Mouse (Mus musculus) thymus, adult 2 months (tissue): ENCODE measurements around the gene Mamdc4. TPM values are rescaled to one million over a fixed set of nuclear protein-coding genes. Genes with fewer than 3 reads are reported as not detected.

ENCODE experiments used
- DNase-seq: peaks from one replicate; pipeline ENCODE4 v3.0.0; 2021
- H3K27ac ChIP-seq: fragments of 200-500 bp; 2 replicates; pipeline ENCODE4 v1.5.1; 2012; ENCODE audit warnings: low read length, control low read depth; ENCODE audit not compliant: control insufficient read depth, insufficient read depth
- H3K27me3 ChIP-seq: fragments of 200-500 bp; 2 replicates; pipeline ENCODE4 v1.6.1; 2012; ENCODE audit warnings: mild to moderate bottlenecking, low read length, moderate library complexity, mixed read lengths; ENCODE audit not compliant: control insufficient read depth, insufficient read depth
- H3K36me3 ChIP-seq: fragments of 200-500 bp; 2 replicates; pipeline ENCODE4 v1.6.1; 2012; ENCODE audit warnings: mild to moderate bottlenecking, low read length, moderate library complexity; ENCODE audit not compliant: control insufficient read depth, insufficient read depth
- H3K4me1 ChIP-seq: fragments of 200-500 bp; replicated peaks from 2 replicates; pipeline ENCODE4 v1.6.1; 2012; ENCODE audit warnings: low read length; ENCODE audit not compliant: control insufficient read depth, insufficient read depth
- H3K4me3 ChIP-seq: fragments of 200-500 bp; 2 replicates; pipeline ENCODE4 v1.5.1; 2012; ENCODE audit warnings: mild to moderate bottlenecking, low read length, control low read depth, moderate library complexity; ENCODE audit not compliant: control insufficient read depth, insufficient read depth
- CTCF ChIP-seq: fragments of 200-500 bp; IDR thresholded peaks from 2 replicates; pipeline ENCODE4 v1.5.1; 2012; ENCODE audit warnings: mild to moderate bottlenecking, control low read depth, low read length, moderate library complexity, borderline replicate concordance; ENCODE audit not compliant: control insufficient read depth, poor library complexity, insufficient read depth; ENCODE audit errors: extremely low read depth
- POLR2A ChIP-seq: fragments of 200-500 bp; IDR thresholded peaks from 2 replicates; pipeline ENCODE4 v1.6.1; 2012; ENCODE audit warnings: mild to moderate bottlenecking, low read length, control low read depth, moderate library complexity; ENCODE audit not compliant: control insufficient read depth, poor library complexity, insufficient read depth; ENCODE audit errors: extremely low read depth
- whole genome bisulfite sequencing: fragments of 180-500 bp; shearing (Covaris S2); methylation state at CpG from one replicate; pipeline ENCODE4 v1.1.7; 2018; 5-methylcytosine and 5-hydroxymethylcytosine counted together
- polyA plus RNA-seq: library from polyadenylated mRNA; depleted of rRNA; stranded (reverse); fragments of >200 nt; gene quantifications from 2 replicates; pipeline ENCODE4 v1.2.3, GENCODE M21; 2012

Mamdc4 gene
- polyA plus RNA-seq, 1 experiment, result 18.9 TPM

DNA sequence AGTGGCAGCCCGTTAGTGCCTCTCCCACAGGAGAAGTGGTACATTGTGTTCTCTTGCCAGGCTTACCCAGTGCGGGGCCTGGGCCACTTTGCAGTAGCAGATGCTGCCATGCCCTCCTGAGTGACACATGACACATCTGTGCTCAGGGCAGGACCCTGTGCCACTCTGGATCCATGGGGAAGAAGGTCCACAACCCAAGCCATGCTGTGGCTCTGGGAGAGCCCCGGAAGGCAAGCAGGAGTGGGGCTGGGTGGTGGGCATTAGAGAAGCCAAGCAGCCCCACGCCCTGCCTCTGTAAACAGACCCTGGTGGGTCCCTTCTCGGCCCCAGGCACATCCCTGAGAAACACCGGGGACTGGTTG is 8.5 kb upstream of the Mamdc4 start:
- Histone ChIP-seq H3K27me3 (peaks cover 18% of the 10 kb centered on the region), H3K36me3 (no peaks in the 10 kb centered on the region; the same call in 1 of the 2 replicates), H3K4me1 (peaks cover 31% of the 10 kb centered on the region), H3K27ac (no peak overlapping the region), H3K4me3 (no peak overlapping the region)
- WGBS, result 93% methylated on average over 6 of the region's 6 CpGs
- no peak for DNase-seq
- TF ChIP-seq CTCF, result no peak
- no peak for TF ChIP-seq POLR2A

DNA sequence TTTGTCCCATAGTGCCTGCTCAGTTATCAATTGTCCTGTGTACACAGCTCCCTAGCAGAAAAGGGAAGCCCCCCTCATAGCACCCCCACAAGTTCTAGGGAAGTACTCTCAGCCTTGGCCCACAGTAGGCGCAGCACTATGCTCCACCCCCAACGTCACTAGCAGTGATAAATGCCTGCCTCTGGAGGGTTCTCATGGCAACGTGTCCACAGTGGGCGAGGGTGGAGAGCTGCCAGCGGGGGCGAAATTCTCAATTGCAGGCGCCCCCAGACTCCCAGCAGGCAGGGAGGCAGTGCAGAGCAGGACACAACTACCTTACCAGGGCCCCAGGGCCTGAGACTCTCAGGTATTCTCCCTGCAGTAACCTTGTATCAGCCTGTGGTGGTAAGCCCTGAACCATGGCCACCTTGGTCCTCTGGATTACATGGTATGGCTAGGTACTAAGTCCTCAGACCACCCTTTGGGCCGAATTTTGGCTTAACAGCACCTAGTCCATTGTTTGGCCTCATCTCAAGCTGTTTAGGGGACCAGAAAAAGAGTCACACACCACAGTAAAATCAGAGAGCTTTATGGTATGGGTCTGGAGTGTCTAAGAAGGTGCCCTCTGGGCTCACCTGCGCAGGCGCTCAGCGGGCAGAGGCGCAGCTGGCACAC is 7.9 kb upstream of the Mamdc4 start:
- TF ChIP-seq CTCF (no peak), POLR2A (no peak)
- 59% methylated on average over 12 of the region's 12 CpGs for WGBS
- no peak overlapping the region for H3K4me3 ChIP-seq

DNA sequence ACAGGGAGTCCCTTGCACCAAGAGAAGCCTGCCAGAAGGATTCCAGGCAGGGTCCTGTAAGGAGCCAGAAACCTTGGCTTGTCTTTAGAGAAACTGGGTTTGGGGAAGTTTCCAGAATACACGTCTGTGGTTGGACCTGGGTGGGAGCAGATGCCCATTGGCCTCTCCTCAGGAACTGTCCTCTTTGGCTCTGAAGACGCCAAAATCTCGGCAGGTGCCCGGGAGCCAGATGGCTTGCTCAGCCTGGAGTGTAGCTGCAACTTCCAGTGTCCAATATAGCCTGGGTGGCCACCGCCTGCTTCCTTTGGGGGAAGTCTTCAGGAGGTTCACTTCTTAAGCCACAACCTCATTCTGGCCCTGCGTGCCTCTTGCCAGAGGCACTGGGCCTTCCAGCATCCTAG is 7.3 kb upstream of the Mamdc4 start:
- Histone ChIP-seq H3K4me3 (no peak overlapping the region), H3K4me1 (peaks cover 42% of the 10 kb centered on the region), H3K27me3 (peaks cover 29% of the 10 kb centered on the region), H3K27ac (no peak overlapping the region), H3K36me3 (no peaks in the 10 kb centered on the region; the same call in 1 of the 2 replicates)
- 12% methylated on average over 6 of the region's 6 CpGs for WGBS
- TF ChIP-seq CTCF, result no peak
- TF ChIP-seq POLR2A, result no peak
- no peak for DNase-seq

More for the DNA sequence above, 7.9 kb upstream of the Mamdc4 start:
- H3K27ac ChIP-seq, result no peak overlapping the region
- no peak for DNase-seq
- peaks cover 36% of the 10 kb centered on the region for H3K4me1 ChIP-seq
- H3K36me3 ChIP-seq, result no peaks in the 10 kb centered on the region; the same call in 1 of the 2 replicates
- H3K27me3 ChIP-seq, result peaks cover 23% of the 10 kb centered on the region

DNA sequence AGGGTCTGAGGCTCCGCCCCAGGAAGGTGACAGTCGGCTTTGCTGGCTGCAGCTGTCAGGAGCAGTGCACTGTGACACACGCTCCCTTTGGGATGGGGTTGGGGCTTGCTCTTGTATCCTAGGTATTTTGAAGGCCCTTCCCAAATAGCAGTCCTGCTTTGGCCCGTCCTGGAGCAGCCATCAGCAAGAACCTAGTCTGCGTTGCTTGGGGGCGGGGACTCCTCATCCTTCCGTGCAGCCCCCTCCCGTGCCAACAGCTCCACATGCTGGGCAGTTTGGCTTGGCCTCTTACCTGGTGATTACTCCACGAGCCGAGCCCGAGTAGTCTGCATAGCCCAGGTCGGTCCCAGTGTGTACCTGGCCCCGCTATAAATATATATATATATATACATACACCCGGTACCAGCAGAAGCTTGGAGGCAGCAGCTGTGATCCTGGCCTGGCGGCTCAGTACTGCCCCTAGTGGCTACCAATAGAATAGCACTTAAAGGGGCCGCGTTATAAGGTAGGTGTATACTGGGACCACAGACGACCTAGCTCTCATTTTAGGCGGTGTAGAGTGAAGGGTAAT is 6.7 kb upstream of the Mamdc4 start, which contains the start of gene Ajm1:
Gene Ajm1 (minus strand): TSS at position 464 of the 571 bp plus-strand sequence.
- H3K27ac ChIP-seq, result no peak within 1 kb of the TSS
- H3K4me3 ChIP-seq, result peak within 1 kb of the TSS; percentile 30
- 6% methylated on average over 19 of the region's 19 CpGs for WGBS
- no peak for TF ChIP-seq CTCF
- no peak for TF ChIP-seq POLR2A
- H3K4me1 ChIP-seq, result peaks cover 42% of the 10 kb centered on the region
- H3K36me3 ChIP-seq, result no peaks in the 10 kb centered on the region; the same call in 1 of the 2 replicates
- DNase-seq, result peak; percentile 72
- H3K27me3 ChIP-seq, result peaks cover 29% of the 10 kb centered on the region

DNA sequence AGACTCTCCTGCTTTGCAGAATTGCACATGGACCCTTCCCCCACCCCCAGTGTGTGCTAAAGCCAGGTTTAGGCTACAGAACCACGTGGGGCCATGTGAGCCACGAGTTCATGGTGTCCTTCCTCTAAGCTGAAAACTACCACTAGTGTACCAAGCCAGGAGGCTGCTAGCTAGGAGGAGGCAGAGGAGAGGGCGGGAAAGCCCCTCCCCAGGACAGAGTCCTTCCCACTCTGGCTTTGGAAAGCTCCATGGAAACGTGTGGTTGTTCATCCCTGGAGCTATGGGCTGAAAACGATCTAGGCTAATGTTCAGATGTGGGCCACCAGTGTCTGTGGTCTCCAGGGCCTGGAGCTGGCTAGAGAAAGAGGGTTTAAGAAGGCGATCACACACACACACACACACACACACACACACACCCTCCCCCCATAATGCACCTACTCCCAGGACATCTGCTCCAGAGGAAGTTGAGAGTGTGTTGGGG is 6.0 kb upstream of the Mamdc4 start:
- H3K4me1 ChIP-seq, result peaks cover 47% of the 10 kb centered on the region
- TF ChIP-seq CTCF, result peak; percentile 29; the same call in 1 of the 2 replicates
- TF ChIP-seq POLR2A, result no peak
- 36% methylated on average over 6 of the region's 6 CpGs for WGBS
- no peaks in the 10 kb centered on the region; the same call in 1 of the 2 replicates for H3K36me3 ChIP-seq
- peaks cover 29% of the 10 kb centered on the region for H3K27me3 ChIP-seq
- DNase-seq, result no peak
- no peak overlapping the region for H3K4me3 ChIP-seq
- H3K27ac ChIP-seq, result no peak overlapping the region

DNA sequence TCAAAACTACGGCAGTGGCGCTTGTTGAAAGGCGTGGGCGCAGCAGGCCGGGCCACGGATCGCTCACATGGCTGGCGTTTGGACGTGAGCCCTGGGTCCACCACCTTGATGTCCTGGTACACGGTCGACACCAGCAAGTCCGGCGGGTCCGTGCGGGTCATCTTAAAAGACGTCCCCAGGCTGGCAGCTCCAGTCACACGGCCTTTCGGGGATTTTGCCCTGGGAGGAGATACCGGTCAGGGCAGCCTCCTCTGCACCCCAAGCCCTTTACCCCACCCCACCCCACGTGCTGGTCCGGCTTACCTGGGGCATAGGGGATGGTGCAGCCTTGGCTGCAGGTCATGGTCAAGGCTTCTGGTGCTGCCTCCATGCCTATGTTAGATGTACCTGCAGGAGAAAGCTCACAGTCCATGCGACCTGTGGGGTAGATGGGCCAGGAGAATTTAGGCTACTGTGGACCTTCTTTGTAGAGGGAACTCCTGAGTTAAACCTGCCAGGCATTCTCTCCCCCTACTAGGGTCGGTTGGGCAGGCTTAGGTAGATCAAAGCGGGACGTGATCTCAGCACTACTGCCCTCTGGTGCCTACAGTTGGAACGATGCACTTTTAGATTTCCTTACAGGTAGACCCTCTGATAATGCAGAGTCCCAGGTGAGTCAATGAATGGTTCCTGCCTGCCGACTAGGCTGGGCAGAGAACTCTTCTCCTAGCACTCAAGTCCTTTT is 5.3 kb upstream of the Mamdc4 start:
- Histone ChIP-seq H3K36me3 (no peaks in the 10 kb centered on the region; the same call in 1 of the 2 replicates), H3K4me1 (peaks cover 51% of the 10 kb centered on the region), H3K27me3 (peaks cover 29% of the 10 kb centered on the region), H3K27ac (no peak overlapping the region), H3K4me3 (no peak overlapping the region)
- no peak for TF ChIP-seq CTCF
- TF ChIP-seq POLR2A, result no peak
- DNase-seq, result peak; percentile 77
- 7% methylated on average over 27 of the region's 27 CpGs for WGBS
